Mouse (Mus musculus): ENCODE measurements at regions not wholly inside any gene's neighbourhood (a gene's known extent, or its start where the extent isn't known, plus 50 kb on each side); places are given as distances from the start of the nearest gene placed in this dataset.

- H3K4me1 ChIP-seq (replicated peaks): peaks cover 23% of the 10 kb centered on the region
- no peak overlapping the region for H3K4me3 ChIP-seq
- 0 out of 2 replicates have a peak, but pooled peaks cover 3% of the 10 kb centered on the region for H3K9me3 ChIP-seq (replicated peaks)
- peak overlapping the region; percentile 50 for H3K4me2 ChIP-seq
- no peak overlapping the region for H3K9ac ChIP-seq
- WGBS: 29% methylated on average over 11 of the region's 11 CpGs
- 0 out of 2 replicates have a peak, but pooled peaks have one; percentile 15 for ATAC-seq (ENCODE audit: insufficient number of reproducible peaks, low FRiP score)
- peak overlapping the region; percentile 57 for H3K27ac ChIP-seq (ENCODE audit: poor library complexity, severe bottlenecking)
- H3K36me3 ChIP-seq: no peaks in the 10 kb centered on the region
- H3K27me3 ChIP-seq (replicated peaks): 0 out of 2 replicates have a peak, but pooled peaks cover under 1% of the 10 kb centered on the region
Observed at GRCm38 (mm10) chr16:93442837-93443236, 161.0 kb downstream of the Setd4 start.

DNA sequence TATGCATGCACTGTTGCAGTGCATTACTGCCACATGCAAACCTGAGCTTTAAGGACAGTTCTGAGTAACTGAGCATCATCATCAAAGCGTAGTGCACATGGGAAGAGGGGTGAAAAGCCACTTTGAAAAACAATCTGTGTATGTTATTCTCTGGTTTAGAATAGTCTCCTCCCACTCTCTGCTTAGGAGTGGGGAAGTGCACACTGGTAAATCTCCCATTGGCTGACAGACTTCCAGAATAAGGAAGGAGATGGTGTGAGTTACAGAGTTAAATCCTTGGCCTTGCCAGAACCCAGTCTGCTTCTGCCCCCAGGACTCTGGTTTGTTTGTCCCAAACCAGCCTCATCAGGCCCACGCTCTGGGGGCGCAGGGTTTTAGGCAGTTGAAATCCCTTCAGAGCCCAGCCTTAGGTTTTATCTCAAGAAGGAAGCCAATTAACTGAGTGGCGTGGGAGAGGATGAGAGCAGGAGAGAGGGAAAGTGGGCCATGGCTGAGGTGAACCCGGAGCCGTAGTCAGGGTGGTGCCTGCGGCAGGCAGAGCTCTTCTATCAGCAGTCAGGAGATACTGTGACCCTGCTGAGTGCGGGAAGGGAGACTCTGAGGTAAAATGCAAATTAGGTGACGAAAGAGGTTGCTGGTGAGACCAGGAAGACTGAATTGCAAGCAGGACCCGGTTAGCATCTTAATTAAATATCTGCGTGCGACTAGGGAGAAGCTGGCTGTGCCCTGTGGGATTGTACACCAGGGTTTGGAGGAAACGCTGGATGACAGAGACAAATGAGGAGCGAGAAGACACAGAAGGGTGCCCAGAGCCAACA is 166.0 kb downstream of the Setd4 start:
- no peak overlapping the region for H3K27ac ChIP-seq (ENCODE audit: poor library complexity, severe bottlenecking)

GRCm38 (mm10) chr16:93436732-93437131 is 167.1 kb downstream of the Setd4 start:
- Histone ChIP-seq H3K36me3 (no peaks in the 10 kb centered on the region), H3K4me2 (no peak overlapping the region), H3K27ac (ENCODE audit: poor library complexity, severe bottlenecking) (no peak overlapping the region), H3K4me1 (replicated peaks) (peaks cover 19% of the 10 kb centered on the region), H3K9me3 (replicated peaks) (no peaks in the 10 kb centered on the region), H3K27me3 (replicated peaks) (peaks cover 18% of the 10 kb centered on the region), H3K9ac (no peak overlapping the region), H3K4me3 (no peak overlapping the region)
- no peak for ATAC-seq (ENCODE audit: insufficient number of reproducible peaks, low FRiP score)
- 36% methylated on average over 3 of the region's 3 CpGs for WGBS

More for the DNA sequence above, 166.0 kb downstream of the Setd4 start:
- 11% methylated on average over 14 of the region's 14 CpGs for WGBS
- ATAC-seq (ENCODE audit: insufficient number of reproducible peaks, low FRiP score): no peak
- H3K36me3 ChIP-seq: no peaks in the 10 kb centered on the region
- H3K4me3 ChIP-seq: no peak overlapping the region
- peaks cover 27% of the 10 kb centered on the region for H3K4me1 ChIP-seq (replicated peaks)
- H3K27me3 ChIP-seq (replicated peaks): peaks cover 13% of the 10 kb centered on the region
- no peak overlapping the region for H3K9ac ChIP-seq
- no peaks in the 10 kb centered on the region for H3K9me3 ChIP-seq (replicated peaks)
- H3K4me2 ChIP-seq: peak overlapping the region; percentile 39

DNA sequence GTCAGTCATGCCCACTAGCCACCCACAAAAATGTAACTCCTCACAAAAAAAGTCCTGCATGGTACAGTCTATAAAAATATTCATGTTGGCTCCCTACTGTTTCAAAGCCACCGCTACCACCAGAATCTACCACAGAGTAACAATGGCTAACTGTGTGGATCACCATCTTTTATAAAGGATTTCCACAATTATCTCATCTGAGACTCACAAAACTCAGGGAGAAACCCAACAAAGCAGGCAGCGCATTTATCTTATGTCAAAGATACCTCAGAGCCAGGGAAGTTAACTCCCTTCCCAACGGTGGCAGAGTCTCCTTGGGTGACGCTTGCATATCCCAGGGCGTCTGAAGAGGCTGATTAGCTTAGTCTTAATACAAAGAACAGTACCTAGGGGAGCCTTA is 172.5 kb downstream of the Setd4 start:
- Histone ChIP-seq H3K4me2 (no peak overlapping the region), H3K4me1 (replicated peaks) (peaks cover 7% of the 10 kb centered on the region; the same call in 1 of the 2 replicates), H3K9ac (no peak overlapping the region), H3K27me3 (replicated peaks) (peaks cover 14% of the 10 kb centered on the region; the same call in 1 of the 2 replicates), H3K9me3 (replicated peaks) (no peaks in the 10 kb centered on the region), H3K4me3 (no peak overlapping the region), H3K36me3 (no peaks in the 10 kb centered on the region), H3K27ac (ENCODE audit: poor library complexity, severe bottlenecking) (no peak overlapping the region)
- WGBS: 53% methylated on average over 5 of the region's 5 CpGs
- ATAC-seq (ENCODE audit: insufficient number of reproducible peaks, low FRiP score): no peak

DNA sequence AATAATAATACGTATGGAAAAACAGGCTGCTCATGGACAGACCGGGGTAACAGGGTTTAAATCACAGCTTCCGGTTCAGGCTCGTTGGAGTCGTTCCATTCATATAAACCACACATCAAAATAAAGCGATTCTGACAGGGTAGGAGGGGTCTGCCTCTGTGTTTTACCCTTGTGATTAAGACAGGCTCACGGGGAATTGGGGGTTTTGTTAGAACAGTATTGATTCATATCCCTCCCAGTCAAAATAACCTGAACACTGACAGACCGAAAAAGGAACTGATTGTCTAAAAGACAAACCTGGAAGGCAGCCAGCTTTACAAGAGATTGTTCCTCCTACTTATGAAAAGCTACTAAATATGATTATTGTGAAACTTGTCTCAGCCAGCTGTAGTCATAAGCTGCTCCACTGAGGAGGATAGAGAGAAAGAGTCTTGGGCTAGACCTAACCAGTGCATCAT is 174.5 kb downstream of the Setd4 start:
- no peak overlapping the region for H3K9ac ChIP-seq
- no peaks in the 10 kb centered on the region for H3K9me3 ChIP-seq (replicated peaks)
- ATAC-seq (ENCODE audit: insufficient number of reproducible peaks, low FRiP score): no peak
- no peak overlapping the region for H3K4me3 ChIP-seq
- 0 out of 2 replicates have a peak, but pooled peaks cover 17% of the 10 kb centered on the region for H3K27me3 ChIP-seq (replicated peaks)
- H3K4me2 ChIP-seq: no peak overlapping the region
- no peaks in the 10 kb centered on the region; the same call in 1 of the 2 replicates for H3K4me1 ChIP-seq (replicated peaks)
- WGBS: 77% methylated on average over 8 of the region's 8 CpGs
- H3K27ac ChIP-seq (ENCODE audit: poor library complexity, severe bottlenecking): no peak overlapping the region
- no peaks in the 10 kb centered on the region for H3K36me3 ChIP-seq

DNA sequence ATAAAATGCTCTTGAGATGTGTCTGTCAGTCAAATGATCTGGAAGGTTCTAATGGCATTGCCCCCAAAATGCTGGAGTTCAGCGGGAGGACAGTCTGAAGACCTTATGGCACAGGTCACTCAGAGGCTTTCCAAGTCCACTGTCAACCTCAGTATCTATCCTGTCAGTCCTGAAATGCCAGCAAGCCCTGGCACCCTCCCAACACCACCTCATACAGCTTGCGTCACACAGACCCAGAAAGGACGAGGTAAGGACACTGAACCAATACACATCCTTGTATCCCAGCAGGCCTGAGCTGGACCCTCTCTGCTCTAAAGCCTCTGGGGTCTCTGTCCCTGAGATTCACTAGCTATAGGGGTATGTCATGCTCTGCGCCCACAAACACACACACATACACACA is 176.6 kb downstream of the Setd4 start:
- H3K4me2 ChIP-seq: no peak overlapping the region
- no peak for ATAC-seq (ENCODE audit: insufficient number of reproducible peaks, low FRiP score)
- H3K27ac ChIP-seq (ENCODE audit: poor library complexity, severe bottlenecking): no peak overlapping the region
- no peak overlapping the region for H3K9ac ChIP-seq
- H3K36me3 ChIP-seq: no peaks in the 10 kb centered on the region
- no peaks in the 10 kb centered on the region for H3K9me3 ChIP-seq (replicated peaks)
- H3K4me1 ChIP-seq (replicated peaks): peaks cover 9% of the 10 kb centered on the region; the same call in 1 of the 2 replicates
- H3K27me3 ChIP-seq (replicated peaks): 0 out of 2 replicates have a peak, but pooled peaks cover 10% of the 10 kb centered on the region
- no peak overlapping the region for H3K4me3 ChIP-seq
- 71% methylated on average over 4 of the region's 4 CpGs for WGBS

- H3K4me2 ChIP-seq: no peak overlapping the region
- ATAC-seq (ENCODE audit: insufficient number of reproducible peaks, low FRiP score): no peak
- WGBS: 69% methylated on average over 6 of the region's 6 CpGs
Observed at GRCm38 (mm10) chr16:93425731-93426130, 178.1 kb downstream of the Setd4 start.

GRCm38 (mm10) chr16:93423174-93423573 is 180.7 kb downstream of the Setd4 start:
- Histone ChIP-seq H3K9me3 (replicated peaks) (no peaks in the 10 kb centered on the region), H3K4me1 (replicated peaks) (peaks cover 12% of the 10 kb centered on the region; the same call in 1 of the 2 replicates), H3K9ac (no peak overlapping the region), H3K4me2 (peak overlapping the region; percentile 58), H3K27me3 (replicated peaks) (peaks cover 12% of the 10 kb centered on the region), H3K27ac (ENCODE audit: poor library complexity, severe bottlenecking) (no peak overlapping the region), H3K36me3 (no peaks in the 10 kb centered on the region), H3K4me3 (peak overlapping the region; percentile 4)
- ATAC-seq (ENCODE audit: insufficient number of reproducible peaks, low FRiP score): no peak
- WGBS: 8% methylated on average over 13 of the region's 13 CpGs

More at GRCm38 (mm10) chr16:93425731-93426130, 178.1 kb downstream of the Setd4 start:
- H3K9me3 ChIP-seq (replicated peaks): no peaks in the 10 kb centered on the region
- H3K4me1 ChIP-seq (replicated peaks): peaks cover 12% of the 10 kb centered on the region; the same call in 1 of the 2 replicates
- no peak overlapping the region for H3K4me3 ChIP-seq
- no peaks in the 10 kb centered on the region for H3K36me3 ChIP-seq
- H3K27me3 ChIP-seq (replicated peaks): peaks cover 14% of the 10 kb centered on the region
- no peak overlapping the region for H3K9ac ChIP-seq
- H3K27ac ChIP-seq (ENCODE audit: poor library complexity, severe bottlenecking): no peak overlapping the region

DNA sequence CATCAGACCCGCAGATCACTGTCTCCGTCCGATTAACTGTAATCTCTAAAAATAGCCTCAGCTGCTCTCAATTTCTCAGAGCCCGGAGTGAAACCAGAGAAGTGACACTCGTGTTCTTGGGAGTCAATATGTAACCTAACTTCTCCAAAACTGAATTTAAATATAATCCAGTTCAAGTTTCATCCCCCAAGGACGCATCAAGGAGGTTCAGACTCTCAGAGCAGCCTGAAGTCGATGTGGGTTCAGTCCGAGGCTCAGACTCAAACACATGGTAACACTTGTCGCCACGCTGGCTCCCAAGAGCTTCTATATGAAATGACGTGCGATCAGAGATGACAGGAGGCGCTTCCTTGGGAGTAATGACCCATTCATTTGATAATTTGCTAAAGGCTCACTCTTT is 181.6 kb downstream of the Setd4 start:
- H3K9ac ChIP-seq: no peak overlapping the region
- no peak for ATAC-seq (ENCODE audit: insufficient number of reproducible peaks, low FRiP score)
- H3K4me2 ChIP-seq: no peak overlapping the region
- peaks cover 7% of the 10 kb centered on the region for H3K27me3 ChIP-seq (replicated peaks)
- no peaks in the 10 kb centered on the region for H3K9me3 ChIP-seq (replicated peaks)
- H3K36me3 ChIP-seq: no peaks in the 10 kb centered on the region
- no peak overlapping the region for H3K4me3 ChIP-seq
- WGBS: 66% methylated on average over 13 of the region's 13 CpGs
- no peak overlapping the region for H3K27ac ChIP-seq (ENCODE audit: poor library complexity, severe bottlenecking)
- peaks cover 12% of the 10 kb centered on the region; the same call in 1 of the 2 replicates for H3K4me1 ChIP-seq (replicated peaks)

- Histone ChIP-seq H3K4me2 (no peak overlapping the region), H3K9ac (no peak overlapping the region), H3K27me3 (replicated peaks) (peaks cover 3% of the 10 kb centered on the region), H3K36me3 (no peaks in the 10 kb centered on the region), H3K9me3 (replicated peaks) (no peaks in the 10 kb centered on the region), H3K4me1 (replicated peaks) (peaks cover 11% of the 10 kb centered on the region; the same call in 1 of the 2 replicates), H3K4me3 (no peak overlapping the region), H3K27ac (ENCODE audit: poor library complexity, severe bottlenecking) (no peak overlapping the region)
- ATAC-seq (ENCODE audit: insufficient number of reproducible peaks, low FRiP score): no peak; the same call in 1 of the 2 replicates
- WGBS: 68% methylated on average over 8 of the region's 8 CpGs
Observed at GRCm38 (mm10) chr16:93418246-93418645, 185.6 kb downstream of the Setd4 start.

DNA sequence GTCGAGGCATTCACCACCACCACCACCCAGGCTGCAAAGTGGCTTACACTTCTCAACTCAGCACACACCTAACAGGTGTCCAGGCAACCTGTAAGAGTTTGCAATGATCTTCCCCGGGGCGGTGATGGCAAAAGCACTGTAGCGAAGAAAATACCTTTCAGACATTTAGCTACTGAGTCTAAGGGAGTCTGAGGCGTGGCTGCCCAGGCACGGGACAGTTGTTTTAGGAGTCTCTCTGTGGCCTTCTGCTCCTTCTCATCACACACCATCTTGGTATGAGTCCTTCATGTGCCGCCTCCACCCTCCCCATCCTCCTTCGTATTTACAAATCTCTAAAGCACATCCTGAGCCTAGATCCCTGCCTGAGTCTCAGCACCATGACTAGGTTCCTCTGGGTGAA is 186.0 kb downstream of the Setd4 start:
- ATAC-seq (ENCODE audit: insufficient number of reproducible peaks, low FRiP score): no peak
- Histone ChIP-seq H3K4me2 (no peak overlapping the region), H3K9ac (no peak overlapping the region), H3K4me1 (replicated peaks) (peaks cover 7% of the 10 kb centered on the region; the same call in 1 of the 2 replicates), H3K27me3 (replicated peaks) (peaks cover 3% of the 10 kb centered on the region), H3K4me3 (no peak overlapping the region), H3K27ac (ENCODE audit: poor library complexity, severe bottlenecking) (no peak overlapping the region), H3K36me3 (no peaks in the 10 kb centered on the region), H3K9me3 (replicated peaks) (no peaks in the 10 kb centered on the region)
- WGBS: 81% methylated on average over 8 of the region's 8 CpGs

Data from heart, embryonic 12.5 days (tissue).